In genomic region chr17:28291346-28291745, GRCm38 (mm10) we compare ENCODE assay signal across 22 mouse cellular contexts. TPM values are rescaled to one million over a fixed set of nuclear protein-coding genes. Genes with fewer than 3 reads are reported as not detected.
DNase-seq lines count a peak whose midpoint lies in the region; TF ChIP-seq lines count a peak whose summit lies in the region.
"Had no signal": no experiment of that assay in that cellular context is flagged by ENCODE, and none has a peak within 500 bp of the region (broad histone marks: within the 10 kb centered on the region; RNA-seq: fewer than 3 reads in every experiment).

No protein-coding gene starts in this region.

- no peak overlapping the region for H3K9ac ChIP-seq in MEL (ENCODE audit: control insufficient read depth, low read depth, low read length, poor library complexity, severe bottlenecking)
- H3K9ac ChIP-seq: forebrain, embryonic 13.5 days; hindbrain, embryonic 14.5 days had no signal

- H3K79me2 ChIP-seq in MEL (ENCODE audit: control insufficient read depth, insufficient read depth, low read length, poor library complexity), result no peaks in the 10 kb centered on the region

- TF ChIP-seq CTCF in MEL (IDR thresholded peaks at IDR 0.05 in 2 of 3, conservative IDR thresholded peaks at IDR 0.05 in 1 of 3; ENCODE audit: control insufficient read depth in 1 of 3, insufficient read depth in 1 of 3, low read depth in 2 of 3, low read length in 3 of 3, poor library complexity in 1 of 3, severe bottlenecking in 1 of 3), result no peak

- no peak overlapping the region for H3K27ac ChIP-seq in MEL (ENCODE audit: control insufficient read depth, low read depth, low read length)
- H3K27ac ChIP-seq: forebrain, embryonic 10.5 days; forebrain, embryonic 13.5 days; heart, adult 2 months; heart, embryonic 10.5 days; heart, embryonic 13.5 days; hindbrain, embryonic 14.5 days; hindbrain, postnatal 0 days had no signal

- no peak for TF ChIP-seq POLR2A in MEL (IDR thresholded peaks at IDR 0.05; ENCODE audit: control insufficient read depth in 1 of 2, insufficient read depth in 1 of 2, low read depth in 1 of 2, low read length in 2 of 2, poor library complexity in 1 of 2)

- DNase-seq in 416B (ENCODE audit: low read depth) (peak; percentile 97), MEL (ENCODE audit: low read depth, low spot score) (peak; percentile 45)
- peak; percentile 59 for DNase-seq in induced T-regulatory cell, adult 2 months (ENCODE audit: low read depth)
- no peak for DNase-seq in lung, postnatal 25 days (ENCODE audit: low spot score)
- DNase-seq in adrenal gland, postnatal 10 days, result no peak
- no peak for DNase-seq in thymus, postnatal 36 days
- DNase-seq: cerebellum, adult 11-12 months; cerebellum, adult 8-10 months; cerebellum, postnatal 10 days; cerebellum, postnatal 36 days; gastrocnemius, postnatal 10 days; gastrocnemius, postnatal 36 days; heart, adult 2 months; heart, postnatal 14 days had no signal

- peak; percentile 37 to 50; a peak in 2 of 4 replicates for TF ChIP-seq EP300 in MEL (IDR thresholded peaks at IDR 0.05; ENCODE audit: low read depth in 1 of 2, low read length in 2 of 2)

- no peaks in the 10 kb centered on the region for H3K9me3 ChIP-seq in MEL (replicated peaks; ENCODE audit: insufficient read depth, low read length)
- H3K9me3 ChIP-seq: heart, embryonic 10.5 days; heart, embryonic 13.5 days had no signal

- no peak overlapping the region for H3K4me3 ChIP-seq in MEL (ENCODE audit: control insufficient read depth in 1 of 2, insufficient read depth in 1 of 2, low read depth in 2 of 2, low read length in 2 of 2)
- H3K4me3 ChIP-seq: forebrain, embryonic 10.5 days; forebrain, embryonic 13.5 days; heart, adult 2 months; heart, embryonic 10.5 days; heart, embryonic 13.5 days had no signal

- peaks cover 0 to 3% of the 10 kb centered on the region in 2 experiments; a peak in 1 of 4 replicates for H3K36me3 ChIP-seq in MEL (ENCODE audit: control insufficient read depth in 1 of 2, insufficient read depth in 2 of 2, low read length in 2 of 2)

- TF ChIP-seq RAD21 in MEL (IDR thresholded peaks at IDR 0.05; ENCODE audit: low read depth, low read length), result no peak

- H3K27me3 ChIP-seq in MEL (ENCODE audit: control insufficient read depth in 1 of 2, insufficient read depth in 2 of 2, low read length in 2 of 2), result no peaks in the 10 kb centered on the region
- H3K27me3 ChIP-seq: forebrain, embryonic 13.5 days; heart, embryonic 13.5 days; Patski had no signal

- H3K4me1 ChIP-seq in MEL (ENCODE audit: control insufficient read depth in 1 of 2, insufficient read depth in 2 of 2, low read length in 2 of 2), result peaks cover 11 to 16% of the 10 kb centered on the region in 2 experiments

TF ChIP-seq in MEL, 35 proteins besides CTCF, POLR2A, EP300 and RAD21:
- TF ChIP-seq CHD2 (IDR thresholded peaks at IDR 0.05; ENCODE audit: low read length) (no peak), MAX (IDR thresholded peaks at IDR 0.05; ENCODE audit: low read length) (peak; percentile 49), RCOR1 (IDR thresholded peaks at IDR 0.05; ENCODE audit: low read depth, low read length) (peak; percentile 74), GATA1 (IDR thresholded peaks at IDR 0.05; ENCODE audit: low read depth, low read length) (peak; percentile 52; the same call in 1 of the 2 replicates), TCF12 (IDR thresholded peaks at IDR 0.05; ENCODE audit: low read depth, low read length) (peak; percentile 52)

RNA-seq across cellular contexts. Expression of gene Fance, which starts 22.0 kb away (rescaled TPM):
- total RNA-seq in MEL (2012; rRNA removed), result 46.0 and 51.2 TPM in 2 replicates
- 100 to 1,000 TPM; 105 to 382 TPM for polyA plus RNA-seq in MEL (2012; ENCODE audit: insufficient read depth in 1 of 2, insufficient read length in 2 of 2, low read depth in 1 of 2, low replicate concordance in 2 of 2, missing spikeins in 1 of 2)
- total RNA-seq in adrenal gland, postnatal 10 days (2021), result 10 to 100 TPM; 24.2 to 36.2 TPM

RNA-seq across cellular contexts. Expression of gene Rpl10a, which starts 36.9 kb away (rescaled TPM):
- total RNA-seq in MEL (2012; rRNA removed), result 2,803 and 2,872 TPM in 2 replicates
- 1,000 to 10,000 TPM in 1 of 2 experiments, not detected in 1; 2,044 TPM for polyA plus RNA-seq in MEL (2012; ENCODE audit: insufficient read depth in 1 of 2, insufficient read length in 2 of 2, low read depth in 1 of 2, low replicate concordance in 2 of 2, missing spikeins in 1 of 2)
- total RNA-seq in adrenal gland, postnatal 10 days (2021), result 100 to 1,000 TPM; 948 to 951 TPM

RNA-seq across cellular contexts. Expression of gene Ppard, which starts 58.8 kb away (rescaled TPM):
- 3.4 and 3.5 TPM in 2 replicates for total RNA-seq in MEL (2012; rRNA removed)
- 10 to 100 TPM in 1 of 2 experiments, not detected in 1; 12.7 TPM for polyA plus RNA-seq in MEL (2012; ENCODE audit: insufficient read depth in 1 of 2, insufficient read length in 2 of 2, low read depth in 1 of 2, low replicate concordance in 2 of 2, missing spikeins in 1 of 2)
- 10 to 100 TPM; 29.8 to 30.2 TPM for total RNA-seq in adrenal gland, postnatal 10 days (2021)

RNA-seq across cellular contexts. Expression of gene Tead3, which starts 59.3 kb away (rescaled TPM):
- 0.46 and 0.73 TPM in 2 replicates for total RNA-seq in MEL (2012; rRNA removed)
- polyA plus RNA-seq in MEL (2012; ENCODE audit: insufficient read depth in 1 of 2, insufficient read length in 2 of 2, low read depth in 1 of 2, low replicate concordance in 2 of 2, missing spikeins in 1 of 2), result 1 to 10 TPM in 1 of 2 experiments, not detected in 1; 4.1 TPM
- total RNA-seq in adrenal gland, postnatal 10 days (2021), result 10 to 100 TPM; 12.8 to 13.5 TPM
- total RNA-seq: granulocyte monocyte progenitor cell, adult 5-6 weeks had no signal

Comparison
In these comparisons a context has a peak if more than half of its experiments do, and no peak if none do; other contexts are left out.
1. DNase-seq: peak in 416B (single experiment), MEL (single experiment) and induced T-regulatory cell, adult 2 months (single experiment); none in lung, postnatal 25 days (single experiment), adrenal gland, postnatal 10 days (single experiment) and thymus, postnatal 36 days (0 of 2).